Mouse (Mus musculus) ovary, postnatal 14 days (tissue): ENCODE measurements around the gene Ndufaf7.
A peak's percentile ranks its signal among the peaks of the same experiment; 100 is the strongest.

ENCODE experiments used
- DNase-seq: peaks from one replicate; pipeline ENCODE4 v3.0.0; 2022; ENCODE audit warnings: low spot score

The Ndufaf7 gene

DNA sequence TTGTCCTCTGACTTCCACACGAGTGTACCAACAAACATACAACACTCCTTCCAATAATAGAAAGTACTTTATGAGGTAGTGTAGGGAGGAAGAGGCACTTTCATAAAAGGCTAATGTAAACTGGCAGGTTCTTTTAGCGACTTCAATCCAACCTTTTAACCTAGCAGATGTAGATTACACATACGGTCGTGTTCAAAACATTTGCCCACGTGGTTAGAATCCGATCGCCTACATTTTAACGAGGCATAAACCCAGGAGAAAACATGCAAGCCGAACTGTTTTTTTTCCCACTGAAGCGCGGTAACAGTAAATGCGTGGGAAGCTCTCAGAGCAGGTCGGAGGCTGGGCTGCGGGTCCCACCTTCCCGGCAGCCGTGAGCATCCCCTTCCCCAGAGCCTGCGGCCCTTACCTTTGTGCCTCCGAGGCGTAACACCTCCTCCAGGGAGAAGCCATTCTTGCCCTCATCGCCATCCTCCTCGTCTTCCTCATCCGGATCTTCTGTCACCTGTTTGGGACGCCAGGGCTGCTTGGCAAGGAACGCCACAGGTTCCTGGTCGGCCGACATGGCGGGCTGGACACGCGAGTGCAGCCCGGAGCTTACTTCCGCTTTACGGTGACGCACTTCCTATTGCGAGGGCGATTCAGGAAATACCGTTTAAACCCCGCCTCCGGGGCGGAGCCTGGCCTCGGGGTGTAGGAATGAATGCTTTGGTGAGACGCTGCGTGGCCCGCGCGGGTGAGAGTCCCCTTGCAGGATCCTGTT is at the start of gene Ndufaf7, which contains the start of gene Cebpz:
Ndufaf7 (plus strand) TSS at position 671 of the 763 bp plus-strand sequence.
Cebpz (minus strand) TSS at position 601 of the 763 bp plus-strand sequence.
- DNase-seq, result peak; percentile 91

DNA sequence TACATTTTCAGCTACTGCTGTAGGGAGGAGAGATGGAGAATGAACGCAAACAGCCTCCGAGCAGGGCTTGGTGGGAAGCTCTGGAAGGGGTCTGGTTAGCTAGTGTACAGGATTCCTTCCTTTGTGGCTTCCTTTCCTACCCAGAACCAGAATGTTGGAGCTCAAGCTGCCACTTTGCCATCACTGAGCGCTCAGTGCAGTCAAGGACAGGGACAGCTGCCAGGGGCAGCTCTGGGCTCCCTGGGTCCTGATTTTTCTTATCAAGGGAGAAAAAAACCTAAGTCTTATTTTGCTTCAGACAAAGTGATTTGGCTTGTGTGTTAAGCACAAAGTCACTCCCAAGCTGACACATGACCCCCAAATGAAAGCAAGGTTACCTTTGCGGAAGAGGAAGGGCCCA is 48.4 kb upstream of the Ndufaf7 start:
- DNase-seq, result no peak

DNA sequence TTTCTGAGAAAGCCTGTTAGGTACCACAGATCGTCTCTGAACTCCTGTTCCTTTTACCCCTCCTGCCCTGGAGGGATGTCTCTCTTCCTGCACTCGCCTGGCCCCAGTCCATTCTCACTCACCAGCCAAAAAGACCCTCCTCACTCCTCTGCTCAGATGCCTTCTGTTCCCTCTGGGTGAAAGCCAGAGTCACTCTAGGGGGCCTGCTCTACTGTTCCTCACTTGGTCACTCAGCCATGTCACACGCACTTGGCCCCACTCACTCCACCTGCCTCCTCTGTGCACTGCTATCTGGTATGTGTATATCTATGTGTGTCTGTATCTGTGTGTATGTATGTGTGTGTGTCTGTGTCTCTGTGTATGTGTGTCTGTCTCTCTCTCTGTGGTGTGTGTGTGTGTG is 47.8 kb upstream of the Ndufaf7 start:
- DNase-seq, result no peak

DNA sequence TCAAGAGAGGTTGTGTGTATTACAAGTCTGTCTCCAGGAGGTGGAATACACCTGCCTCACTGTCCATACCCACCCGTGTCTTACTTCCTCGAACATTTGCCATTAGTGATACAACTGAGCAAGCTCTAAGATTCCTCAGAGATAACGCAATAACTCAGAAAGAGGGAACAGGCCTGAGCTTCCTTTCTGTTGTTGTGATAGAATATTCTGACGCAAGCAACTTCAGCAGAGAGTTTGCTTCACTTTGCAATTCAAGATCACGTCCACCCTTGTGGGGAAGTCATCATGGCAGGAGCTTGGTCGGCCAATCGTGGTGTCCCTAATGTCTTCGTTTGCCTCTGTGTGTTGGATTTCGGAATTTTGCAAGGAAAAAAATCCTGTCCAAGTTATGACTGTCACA is 45.9 kb upstream of the Ndufaf7 start:
- DNase-seq, result no peak

DNA sequence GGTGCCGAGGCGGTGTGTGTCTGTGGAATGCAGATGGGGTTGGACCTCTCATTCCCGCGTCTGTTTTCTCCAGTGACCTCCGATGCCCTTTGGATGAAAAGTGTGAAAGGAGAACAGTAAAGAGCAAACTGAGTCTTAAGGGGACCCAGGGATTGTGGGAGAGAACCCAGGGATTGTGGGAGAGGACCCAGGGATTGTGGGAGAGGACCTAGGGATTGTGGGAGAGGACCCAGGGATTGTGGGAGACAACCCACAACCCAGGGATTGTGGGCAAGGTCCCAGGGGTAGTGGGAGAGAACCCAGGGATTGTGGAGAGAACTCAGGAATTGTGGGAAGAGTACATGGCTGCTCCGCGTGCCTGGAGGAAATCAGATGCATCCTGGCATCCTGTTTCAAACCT is 41.9 kb upstream of the Ndufaf7 start:
- DNase-seq, result no peak

DNA sequence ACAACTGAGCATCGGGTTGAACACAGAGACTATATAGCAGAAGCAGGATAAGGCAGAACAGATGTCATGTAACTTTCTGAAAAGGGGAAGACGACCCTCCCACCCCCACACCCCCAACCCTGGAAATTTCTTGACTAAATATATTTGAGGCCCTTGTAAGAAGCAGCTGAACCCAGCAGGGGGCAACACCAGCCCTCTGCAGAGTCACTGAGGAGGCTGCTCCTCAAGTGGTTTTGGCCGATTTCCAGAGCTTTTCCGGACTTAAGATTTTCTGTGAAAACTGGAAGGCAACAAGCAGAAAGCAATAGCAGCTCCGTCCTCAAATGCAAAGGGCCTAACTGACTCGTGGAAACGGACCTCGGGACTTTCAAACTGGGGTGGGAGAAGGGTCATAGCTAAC is 41.5 kb upstream of the Ndufaf7 start:
- peak; percentile 33 for DNase-seq

DNA sequence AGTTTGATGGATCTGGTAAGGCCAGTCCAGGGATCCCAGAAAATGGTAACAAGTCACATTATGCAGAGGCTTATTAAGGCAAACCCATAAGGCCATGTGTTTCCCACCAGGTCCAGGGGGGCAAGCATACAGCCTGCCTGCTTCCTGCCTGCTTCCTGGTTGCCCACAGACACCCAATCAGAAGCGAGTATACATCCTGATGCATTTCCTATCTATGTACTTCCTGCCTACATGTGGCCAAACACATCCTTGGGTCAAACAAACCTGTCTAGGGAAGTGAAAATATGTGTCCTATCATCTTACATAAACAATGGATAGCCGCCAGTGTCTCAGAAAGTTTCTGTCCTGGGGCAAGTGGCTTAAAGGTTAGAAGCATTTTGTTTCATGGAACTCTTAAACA is 33.8 kb upstream of the Ndufaf7 start:
- DNase-seq, result no peak

DNA sequence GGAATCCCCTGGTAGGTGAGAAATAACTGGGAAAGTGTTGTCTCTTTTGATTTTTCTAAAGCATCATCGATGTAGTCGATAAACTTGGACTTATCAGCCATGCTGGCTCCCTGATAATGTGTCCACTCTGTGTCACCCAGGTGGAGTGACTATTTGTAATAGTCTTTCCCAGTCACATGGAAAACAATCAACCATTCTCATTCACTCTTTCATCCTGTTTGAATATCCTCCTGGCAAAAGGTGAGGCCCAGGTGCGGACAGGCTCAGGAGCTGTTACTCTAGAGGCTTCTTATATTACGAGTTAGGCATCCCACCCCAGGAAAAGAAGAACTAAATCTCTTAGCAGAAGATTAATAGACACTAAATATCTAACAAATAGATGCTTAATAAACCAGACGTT is 30.0 kb upstream of the Ndufaf7 start, which contains the start of gene Sult6b1:
Sult6b1 (minus strand) TSS at position 101 of the 400 bp plus-strand sequence.
- DNase-seq, result no peak

DNA sequence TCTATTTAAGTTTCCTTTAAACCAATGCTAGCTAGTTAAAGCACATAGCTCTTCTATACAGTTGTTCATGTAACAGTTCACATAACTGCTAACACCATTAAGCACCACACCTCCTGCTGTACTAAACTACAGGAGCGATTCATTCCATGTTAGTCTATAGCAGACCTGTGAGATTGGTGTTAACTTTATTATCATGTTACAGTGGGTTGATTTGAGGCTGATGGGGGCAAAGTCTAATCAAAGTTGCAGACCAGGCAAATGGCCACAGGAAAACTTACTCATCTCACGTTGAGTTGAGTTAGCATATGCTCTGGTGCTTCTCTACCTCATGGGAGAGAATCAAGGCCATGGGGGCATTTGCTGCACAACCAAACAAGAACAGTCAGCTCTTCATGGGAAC is 27.6 kb upstream of the Ndufaf7 start:
- DNase-seq, result no peak

DNA sequence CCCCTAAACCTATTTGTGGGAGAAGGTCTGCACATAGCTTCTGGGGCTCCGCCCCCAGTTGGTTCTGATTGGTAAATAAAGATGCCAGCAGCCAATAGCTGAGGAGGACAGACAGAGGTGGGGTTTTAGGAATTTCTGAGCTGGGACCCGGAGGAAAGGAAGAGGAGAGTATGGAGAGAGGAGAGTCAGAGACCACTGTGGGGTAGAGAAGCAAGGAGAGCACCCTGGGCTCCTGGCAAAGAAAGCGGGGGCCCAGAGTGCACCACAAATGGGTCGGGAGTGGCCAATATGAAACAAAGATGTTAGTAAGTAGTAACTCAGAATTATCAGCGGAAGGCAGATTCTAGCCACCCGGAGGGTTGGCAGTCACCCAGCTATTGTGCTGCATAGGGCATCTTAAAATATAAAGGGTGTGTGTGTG is 24.1 kb upstream of the Ndufaf7 start:
- DNase-seq, result no peak

DNA sequence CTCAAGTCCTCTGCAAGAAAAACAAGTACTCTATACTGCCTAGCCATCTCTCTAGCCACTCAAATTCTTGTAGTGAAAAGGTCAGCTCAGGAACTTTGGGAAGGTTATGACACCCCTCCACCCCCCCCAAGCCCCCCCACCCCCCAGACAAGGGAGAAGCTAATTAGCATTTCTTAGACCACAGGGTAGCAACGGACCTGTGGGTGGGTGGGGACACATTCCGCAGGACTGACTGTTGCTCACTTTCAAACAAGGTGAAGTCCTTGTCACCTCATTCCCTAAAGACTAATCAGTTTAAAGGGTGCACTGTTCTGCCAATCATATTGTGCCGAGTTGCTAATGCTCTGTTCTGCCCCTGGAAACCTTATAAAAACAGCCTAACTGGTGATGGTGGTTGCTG is 23.0 kb upstream of the Ndufaf7 start:
- no peak for DNase-seq

DNA sequence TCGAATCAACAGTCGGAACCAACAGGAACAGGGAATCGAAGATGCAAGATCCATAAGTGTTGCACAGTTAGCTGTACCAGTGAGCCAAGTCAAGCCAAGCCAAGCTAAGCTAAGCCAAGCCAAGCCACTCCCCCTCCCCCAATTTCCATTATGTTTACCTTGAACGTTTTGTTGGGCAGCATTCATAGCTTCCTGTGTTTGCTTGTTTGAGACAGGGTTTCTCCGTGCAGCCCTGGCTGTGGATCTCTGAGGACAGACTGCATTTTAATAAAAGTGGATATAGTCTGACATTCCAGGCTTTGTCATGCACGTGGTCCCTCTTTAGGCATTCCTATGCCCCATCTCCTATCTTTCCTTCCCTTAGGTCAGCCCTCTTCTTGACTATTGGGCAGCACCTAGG is 21.2 kb upstream of the Ndufaf7 start:
- DNase-seq, result no peak

DNA sequence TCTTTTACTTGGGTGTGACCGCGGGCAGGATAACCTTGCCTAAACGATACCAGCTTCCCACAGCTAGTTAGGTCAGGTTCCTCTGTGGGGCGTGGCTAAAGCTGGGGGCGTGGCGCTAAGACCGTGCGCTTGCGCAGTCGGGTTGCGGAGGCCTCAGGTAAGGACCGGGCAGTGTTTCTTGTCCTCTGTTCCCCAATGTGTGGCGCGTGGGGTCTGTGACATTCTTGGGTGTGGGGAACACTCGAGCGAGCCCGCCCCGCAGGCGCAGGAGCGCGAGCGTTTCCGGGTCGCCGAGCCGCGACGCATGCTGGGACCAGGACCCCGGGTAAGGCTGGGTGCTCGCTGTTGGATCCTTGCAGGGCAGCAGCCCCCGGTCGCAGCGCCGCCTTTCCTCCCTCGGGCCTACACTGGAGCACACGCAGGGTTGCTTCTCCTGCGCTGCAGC is 20.5 kb upstream of the Ndufaf7 start, which contains the start of gene Cebpzos:
Cebpzos (plus strand) TSS at position 132 of the 445 bp plus-strand sequence.
- peak; percentile 72 for DNase-seq

DNA sequence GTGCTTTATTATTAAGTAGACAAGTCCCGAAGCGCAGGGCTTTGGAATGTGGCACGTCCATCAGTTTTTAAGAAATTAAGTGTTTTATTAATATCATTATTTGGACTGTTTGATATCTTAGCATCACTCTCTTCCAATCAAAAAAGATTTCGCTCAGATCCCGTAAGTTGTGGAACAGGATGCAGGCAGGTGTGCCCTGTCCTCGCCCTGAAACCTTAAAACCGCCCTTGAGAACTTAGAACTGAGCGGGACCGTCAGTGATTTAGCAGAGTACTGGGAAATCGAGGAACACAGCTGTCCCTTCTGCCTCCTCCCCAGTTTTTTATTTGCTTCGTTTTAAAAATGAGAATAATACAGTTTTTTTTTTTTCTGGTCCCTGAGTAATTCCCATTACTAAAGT is 20.0 kb upstream of the Ndufaf7 start:
- DNase-seq, result no peak

DNA sequence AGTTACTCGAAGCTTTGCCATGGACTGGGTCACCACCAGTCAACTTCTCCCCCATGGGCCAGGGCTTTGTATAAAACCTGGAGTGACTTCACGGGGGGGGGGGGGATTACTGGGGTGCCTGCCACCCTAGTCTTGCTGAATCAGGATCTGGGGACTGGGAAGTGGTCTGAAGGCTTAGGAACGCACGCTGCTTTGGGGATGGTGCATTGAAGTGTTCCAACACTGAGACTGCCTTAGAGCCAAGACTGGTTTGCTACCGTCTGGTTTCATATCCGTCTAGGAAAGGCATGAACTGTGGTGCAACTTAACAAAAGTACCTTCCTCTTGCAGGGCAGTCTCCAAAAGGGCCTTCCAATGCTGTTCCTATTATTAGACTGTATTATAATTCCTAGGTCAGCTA is 19.2 kb upstream of the Ndufaf7 start:
- no peak for DNase-seq

DNA sequence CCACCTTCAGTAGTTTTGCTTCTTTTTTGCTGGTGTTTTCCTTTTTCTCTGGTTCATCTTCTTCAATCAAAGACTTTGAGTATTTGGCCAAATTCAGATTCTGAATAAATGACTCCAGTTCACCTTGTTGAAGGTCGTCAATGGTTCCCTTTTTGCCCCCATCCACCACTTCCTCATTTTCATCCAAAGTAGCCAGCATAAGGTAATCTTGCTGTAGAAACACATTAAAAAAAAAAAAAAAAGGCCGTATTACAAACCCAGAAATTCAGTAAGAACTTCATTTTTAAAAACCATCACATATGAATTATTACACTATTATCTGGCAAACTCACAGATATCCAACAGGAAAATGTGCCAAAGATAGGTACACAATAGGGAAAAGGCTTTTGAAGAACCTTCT is 1.1 kb upstream of the Ndufaf7 start:
- no peak for DNase-seq

DNA sequence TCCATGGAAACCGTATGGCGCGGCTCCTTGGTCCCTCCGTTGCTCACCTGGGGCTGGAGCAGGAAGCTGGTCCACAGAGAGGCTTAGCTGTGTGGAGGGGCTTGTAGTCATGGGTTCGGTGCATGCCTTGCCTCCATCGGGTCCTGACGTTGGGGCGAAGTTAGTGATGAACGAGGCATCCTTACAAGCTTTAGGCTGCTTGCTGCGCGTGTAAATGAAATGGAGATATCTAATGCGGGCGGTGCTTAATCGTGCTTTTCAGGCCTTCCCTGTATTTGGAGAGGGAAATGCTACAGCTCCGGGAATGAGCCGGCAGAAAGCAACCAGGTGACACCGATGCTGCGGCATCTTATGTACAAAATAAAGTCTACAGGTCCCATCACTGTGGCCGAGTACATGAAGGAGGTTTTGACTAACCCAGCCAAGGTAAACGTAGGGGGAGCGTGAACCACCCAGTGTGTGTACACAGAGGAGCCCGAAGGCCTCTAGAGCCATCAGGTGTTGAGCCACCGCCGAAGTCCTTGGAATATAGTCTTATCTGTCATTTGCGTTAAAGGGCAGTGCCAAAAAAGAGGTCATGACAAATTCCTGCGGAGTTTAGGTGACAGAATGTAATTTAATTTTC is 405 bp downstream of the Ndufaf7 start:
- DNase-seq, result no peak

DNA sequence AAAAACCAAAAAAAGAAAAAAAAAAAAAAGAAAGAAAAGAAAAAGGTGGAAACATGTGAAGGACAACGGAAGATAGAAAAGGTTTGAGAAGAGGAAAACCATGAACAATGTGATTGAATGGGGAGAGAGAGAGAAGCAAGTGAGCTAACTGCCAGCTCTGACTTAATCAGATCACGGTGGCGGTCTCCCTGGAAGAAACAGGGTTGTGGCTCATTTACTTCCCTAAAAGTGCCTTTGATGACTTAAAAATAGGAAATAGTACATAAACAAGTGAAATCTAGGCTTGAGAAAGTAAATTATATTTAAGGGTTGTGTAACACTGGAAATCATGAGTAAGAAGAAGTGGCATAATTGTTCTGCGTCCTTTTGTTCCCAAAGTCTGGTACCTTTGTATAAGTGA is 2.0 kb downstream of the Ndufaf7 start:
- DNase-seq, result no peak

DNA sequence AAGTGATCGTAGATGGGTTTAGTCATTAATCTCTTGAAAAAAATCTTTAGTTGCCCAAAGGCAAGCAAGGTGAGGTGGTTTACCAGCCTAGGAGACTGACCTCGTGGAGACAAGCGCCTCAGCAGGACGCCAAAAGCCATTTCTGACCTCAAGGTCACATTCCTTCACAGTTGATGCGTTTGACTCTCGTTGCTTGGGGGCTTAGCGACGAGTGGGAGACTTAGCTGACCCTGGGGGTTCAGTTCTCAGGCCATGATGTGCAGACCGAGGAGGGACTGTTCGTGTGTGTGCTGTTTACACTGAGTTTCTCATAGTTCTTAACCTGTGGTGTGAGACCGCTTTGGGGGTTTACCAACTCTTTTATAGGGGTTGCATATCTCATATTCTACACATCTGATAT is 5.6 kb downstream of the Ndufaf7 start:
- DNase-seq, result no peak

DNA sequence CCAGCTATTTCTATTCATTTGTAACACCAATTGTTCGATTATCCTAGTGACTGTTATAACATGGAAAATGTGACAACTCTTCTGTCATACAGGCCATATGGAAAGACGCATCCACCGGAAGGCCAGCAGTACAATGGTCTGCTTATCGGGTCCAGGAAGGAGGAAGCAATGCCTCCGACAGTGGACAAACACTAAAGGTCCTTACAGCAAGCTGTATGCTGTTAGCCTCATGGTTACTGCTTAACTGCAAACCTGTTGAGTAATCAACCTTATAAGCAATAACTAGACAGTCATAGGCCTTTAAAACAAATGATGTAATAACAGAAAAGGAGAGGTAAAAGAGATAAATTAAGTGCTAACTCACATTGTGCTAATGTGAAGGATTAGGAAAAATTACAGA is 14.3 kb downstream of the Ndufaf7 start:
- no peak for DNase-seq

DNA sequence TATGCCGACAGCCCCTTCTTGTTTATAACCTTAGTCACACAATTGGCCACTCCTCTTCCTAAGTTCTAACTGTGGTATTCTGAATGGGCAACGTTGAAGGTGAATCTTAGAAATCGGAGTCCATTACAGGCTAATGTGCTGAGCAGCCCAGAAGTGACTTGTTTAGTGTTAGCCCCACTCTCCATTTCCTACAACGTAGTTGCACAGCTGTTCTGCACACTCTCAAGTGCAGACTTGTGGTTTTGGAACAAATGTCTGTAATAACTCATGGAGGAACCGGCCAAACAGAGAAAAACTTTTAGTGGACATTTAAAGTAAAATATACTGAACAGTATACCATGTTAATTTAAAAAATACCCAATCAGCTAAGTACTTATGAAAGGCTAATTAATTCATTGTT is 15.1 kb downstream of the Ndufaf7 start:
- DNase-seq, result no peak

DNA sequence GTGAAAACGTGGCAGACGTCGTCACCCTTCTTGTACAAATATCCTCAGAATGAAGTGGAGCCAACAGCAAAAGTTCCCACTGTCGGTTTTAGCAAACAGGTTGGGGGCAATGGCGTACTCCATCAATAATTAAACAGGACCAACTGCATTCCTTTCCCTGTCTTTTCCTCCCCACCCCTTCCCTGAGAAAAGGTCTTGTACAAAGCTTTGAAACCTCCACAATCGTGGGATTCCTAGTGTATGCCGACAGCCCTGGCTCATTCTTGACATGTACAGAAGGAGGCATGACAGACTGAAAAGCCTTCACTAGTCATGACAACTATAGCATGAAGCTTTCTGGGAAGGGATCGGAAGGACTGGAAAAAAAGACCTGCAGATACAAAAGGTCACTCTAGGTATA is 16.3 kb downstream of the Ndufaf7 start:
- no peak for DNase-seq

DNA sequence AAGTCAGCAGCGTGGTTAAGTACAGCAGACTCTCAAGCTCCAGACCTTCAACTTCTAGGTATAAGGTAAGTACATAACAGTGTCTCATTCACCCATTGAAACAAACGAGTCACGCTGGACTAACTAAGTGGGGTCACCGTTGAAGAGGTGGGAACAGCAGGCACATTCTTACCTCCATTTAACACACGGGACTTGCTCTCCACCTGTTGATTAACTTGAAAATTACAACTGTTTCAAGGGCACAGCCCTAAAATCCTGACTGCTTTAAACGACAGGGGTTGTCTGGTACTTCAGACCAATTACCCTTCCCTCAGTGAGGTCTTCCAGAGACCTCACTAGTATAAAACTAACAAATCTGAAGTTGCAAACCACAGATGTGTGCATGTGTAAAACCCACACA is 22.5 kb downstream of the Ndufaf7 start:
- no peak for DNase-seq

DNA sequence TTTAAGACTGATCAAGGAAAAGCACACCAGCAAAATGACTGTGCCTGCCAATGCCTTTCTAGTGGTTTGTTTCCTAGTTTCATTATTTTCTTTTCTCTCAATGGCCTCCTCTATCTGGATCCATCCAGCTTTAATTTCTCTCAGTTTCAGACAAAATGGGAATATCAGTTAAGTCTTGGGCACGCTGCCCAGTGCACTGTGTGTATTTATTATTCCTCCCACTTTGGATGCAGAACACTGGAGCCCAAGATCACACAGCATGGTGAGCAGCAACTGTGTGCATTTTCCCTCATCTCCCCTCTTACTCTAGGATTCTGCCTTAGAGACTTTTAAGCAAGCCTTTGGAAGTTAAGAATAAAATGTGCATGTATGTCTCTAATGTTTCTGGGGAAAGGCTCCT is 27.5 kb downstream of the Ndufaf7 start:
- DNase-seq, result no peak
